Comparison of ENCODE assay signal across 19 mouse cellular contexts in genomic region chr15:101484939-101485338, GRCm38 (mm10). TPM values are rescaled to one million over a fixed set of nuclear protein-coding genes. Genes with fewer than 3 reads are reported as not detected.
"Had no signal": no experiment of that assay in that cellular context is flagged by ENCODE, and none has a peak within 500 bp of the region (broad histone marks: within the 10 kb centered on the region; RNA-seq: fewer than 3 reads in every experiment).

No protein-coding gene starts in this region.

- H3K4me3 ChIP-seq: limb, embryonic 13.5 days; liver, embryonic 15.5 days; neural tube, embryonic 12.5 days had no signal

- H3K27me3 ChIP-seq: liver, embryonic 15.5 days; neural tube, embryonic 12.5 days had no signal

- H3K4me2 ChIP-seq: limb, embryonic 13.5 days; liver, embryonic 11.5 days; liver, embryonic 15.5 days; lung, embryonic 14.5 days; neural tube, embryonic 12.5 days had no signal

- H3K9me3 ChIP-seq: limb, embryonic 13.5 days; liver, embryonic 15.5 days; neural tube, embryonic 12.5 days had no signal

- H3K36me3 ChIP-seq: limb, embryonic 13.5 days; liver, embryonic 15.5 days; neural tube, embryonic 12.5 days had no signal

- H3K9ac ChIP-seq: limb, embryonic 13.5 days; liver, embryonic 15.5 days; lung, embryonic 14.5 days; neural tube, embryonic 12.5 days had no signal

- H3K27ac ChIP-seq: limb, embryonic 13.5 days; liver, embryonic 15.5 days; macrophage; neural tube, embryonic 12.5 days had no signal

- H3K4me1 ChIP-seq: neural tube, embryonic 12.5 days had no signal

- DNase-seq: kidney, adult 18-20 months; kidney, postnatal 36 days; layer of hippocampus, adult 9-11 months; layer of hippocampus, postnatal 36 days; left cerebral cortex, postnatal 4 days; lung, embryonic 14.5 days; lung, postnatal 14 days; midbrain, embryonic 14.5 days; thymus, adult 18-20 months had no signal

RNA-seq across cellular contexts. Expression of gene Krt83, which starts 6.4 kb away (rescaled TPM):
- total RNA-seq: layer of hippocampus, adult 18-20 months; layer of hippocampus, postnatal 36 days; left cerebral cortex, postnatal 4 days; monocyte, adult 5-6 weeks had no signal
- polyA plus RNA-seq: kidney, embryonic 16.5 days; limb, embryonic 13.5 days; liver, embryonic 11.5 days; macrophage; midbrain, embryonic 14.5 days; neural tube, embryonic 12.5 days; stomach, embryonic 14.5 days had no signal

RNA-seq across cellular contexts. Expression of gene Krt86, which starts 11.7 kb away (rescaled TPM):
- total RNA-seq: layer of hippocampus, postnatal 36 days; left cerebral cortex, postnatal 4 days; monocyte, adult 5-6 weeks had no signal
- polyA plus RNA-seq: kidney, embryonic 16.5 days; limb, embryonic 13.5 days; liver, embryonic 11.5 days; liver, embryonic 15.5 days; lung, embryonic 14.5 days; macrophage; neural tube, embryonic 12.5 days; stomach, embryonic 14.5 days had no signal

RNA-seq across cellular contexts. Expression of gene Krt81, which starts 21.4 kb away (rescaled TPM):
- total RNA-seq: layer of hippocampus, adult 18-20 months; layer of hippocampus, postnatal 36 days; left cerebral cortex, postnatal 4 days; monocyte, adult 5-6 weeks; neutrophil, adult 5-6 weeks had no signal
- polyA plus RNA-seq: kidney, embryonic 16.5 days; limb, embryonic 13.5 days; liver, embryonic 11.5 days; liver, embryonic 15.5 days; lung, embryonic 14.5 days; macrophage; midbrain, embryonic 14.5 days; neural tube, embryonic 12.5 days; stomach, embryonic 14.5 days had no signal

RNA-seq across cellular contexts. Expression of gene Gm49425, which starts 32.1 kb away (rescaled TPM):
- total RNA-seq: layer of hippocampus, adult 18-20 months; layer of hippocampus, postnatal 36 days; left cerebral cortex, postnatal 4 days; monocyte, adult 5-6 weeks; neutrophil, adult 5-6 weeks had no signal
- polyA plus RNA-seq: kidney, embryonic 16.5 days; limb, embryonic 13.5 days; liver, embryonic 11.5 days; liver, embryonic 15.5 days; lung, embryonic 14.5 days; macrophage; midbrain, embryonic 14.5 days; neural tube, embryonic 12.5 days; stomach, embryonic 14.5 days had no signal

RNA-seq across cellular contexts. Expression of gene Krt88, which starts 37.4 kb away (rescaled TPM):
- total RNA-seq: layer of hippocampus, adult 18-20 months; layer of hippocampus, postnatal 36 days; left cerebral cortex, postnatal 4 days; monocyte, adult 5-6 weeks; neutrophil, adult 5-6 weeks had no signal
- polyA plus RNA-seq: kidney, embryonic 16.5 days; limb, embryonic 13.5 days; liver, embryonic 11.5 days; liver, embryonic 15.5 days; lung, embryonic 14.5 days; macrophage; midbrain, embryonic 14.5 days; neural tube, embryonic 12.5 days; stomach, embryonic 14.5 days had no signal
